Mouse (Mus musculus): ENCODE measurements around the gene Trim30d.
"Not testable (repeated sequence)": the region's sequence is repeated elsewhere in the genome, so short reads cannot be mapped to it uniquely, and the experiment has no call there.

The Trim30d gene

GRCm38 (mm10) chr7:104507421-104508065, at the start of gene Trim30d:
TSS of gene Trim30d (minus strand) at chr7:104507849.
- DNase-seq, result not testable (repeated sequence)

GRCm38 (mm10) chr7:104552700-104553099, 45.1 kb upstream of the Trim30d start:
- DNase-seq, result no peak

DNA sequence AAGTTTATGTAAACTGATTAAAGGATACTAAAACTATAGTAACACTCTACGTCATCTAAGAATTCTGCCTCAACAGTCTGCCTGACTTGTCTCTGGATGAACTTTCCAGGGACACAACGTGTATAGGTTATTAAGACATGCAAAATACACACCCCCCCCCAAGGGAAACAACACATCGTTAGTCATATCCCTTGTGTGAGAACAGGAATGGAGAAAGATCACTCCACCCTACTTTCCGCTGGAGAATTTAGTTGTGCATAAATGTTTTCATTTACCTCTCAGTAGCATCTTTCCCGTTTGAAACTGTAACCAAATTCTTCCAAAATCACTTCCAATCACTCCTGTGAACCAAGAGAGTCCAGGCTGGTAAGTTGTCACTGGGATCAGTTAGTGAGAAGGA, 42.2 kb upstream of the Trim30d start, which contains the start of gene Olfr651:
Gene Olfr651 (plus strand): TSS at position 301 of the 400 bp plus-strand sequence.
- no peak for DNase-seq

DNA sequence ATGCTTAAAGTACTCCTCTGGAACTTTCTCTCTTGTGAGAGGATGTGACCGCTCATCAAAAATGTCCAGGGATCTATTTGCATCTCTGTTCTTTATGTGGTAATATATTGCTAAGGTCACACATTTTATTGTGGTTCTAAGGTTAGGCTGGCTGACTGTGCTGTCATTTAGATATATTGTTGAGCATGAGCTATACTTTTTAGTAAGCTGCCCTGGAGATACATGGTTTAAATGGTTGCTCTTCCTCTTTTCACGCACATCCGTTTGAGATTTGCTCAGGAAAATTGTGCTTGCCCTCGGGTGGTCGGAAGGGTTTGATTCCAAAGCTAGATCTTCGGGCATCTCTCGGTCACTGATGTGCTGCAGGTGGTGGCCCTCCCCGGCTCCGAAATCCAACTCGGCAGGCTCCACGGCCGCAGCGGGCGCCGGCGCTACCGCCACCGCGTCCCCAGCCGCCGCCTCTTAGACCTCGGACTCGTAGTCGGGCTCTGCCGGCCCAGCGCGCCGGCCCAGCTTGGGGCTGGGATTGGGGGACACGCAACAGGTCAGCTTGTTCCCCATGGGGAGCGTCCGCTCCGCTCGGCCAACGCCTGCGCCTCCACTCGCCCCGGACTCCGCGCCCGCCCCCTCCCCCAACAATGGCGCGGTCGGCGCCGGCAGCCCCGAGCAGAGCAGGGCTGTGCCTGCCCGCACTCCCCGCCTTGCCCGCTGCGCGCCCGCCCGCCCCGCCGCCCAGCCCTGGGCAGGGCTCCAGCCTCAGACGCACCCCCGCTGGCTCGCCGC, 5.9 kb downstream of the Trim30d start:
- peak; percentile 34 for DNase-seq

DNA sequence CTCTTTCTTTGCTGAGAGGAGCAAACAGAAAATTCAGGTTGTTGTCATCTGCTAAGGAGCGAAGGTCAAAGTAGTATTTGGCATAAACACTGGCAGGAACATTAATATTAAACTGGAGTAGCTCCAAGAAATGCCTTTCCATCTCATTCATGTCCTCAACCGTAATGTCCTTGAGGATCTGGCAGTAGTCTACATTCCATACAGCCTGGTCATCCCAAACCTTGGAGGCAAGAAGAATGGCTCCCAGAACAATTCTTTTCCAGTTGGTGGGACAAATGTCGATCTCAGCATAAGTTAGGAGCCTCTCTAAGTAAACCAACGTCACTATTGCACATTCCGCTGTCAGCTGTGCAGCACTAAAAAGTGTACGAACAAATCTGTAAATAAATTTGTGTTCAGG, 6.5 kb downstream of the Trim30d start:
- not testable (repeated sequence) for DNase-seq

GRCm38 (mm10) chr7:104499464-104499863, 8.2 kb downstream of the Trim30d start:
- DNase-seq, result not testable (repeated sequence)

DNA sequence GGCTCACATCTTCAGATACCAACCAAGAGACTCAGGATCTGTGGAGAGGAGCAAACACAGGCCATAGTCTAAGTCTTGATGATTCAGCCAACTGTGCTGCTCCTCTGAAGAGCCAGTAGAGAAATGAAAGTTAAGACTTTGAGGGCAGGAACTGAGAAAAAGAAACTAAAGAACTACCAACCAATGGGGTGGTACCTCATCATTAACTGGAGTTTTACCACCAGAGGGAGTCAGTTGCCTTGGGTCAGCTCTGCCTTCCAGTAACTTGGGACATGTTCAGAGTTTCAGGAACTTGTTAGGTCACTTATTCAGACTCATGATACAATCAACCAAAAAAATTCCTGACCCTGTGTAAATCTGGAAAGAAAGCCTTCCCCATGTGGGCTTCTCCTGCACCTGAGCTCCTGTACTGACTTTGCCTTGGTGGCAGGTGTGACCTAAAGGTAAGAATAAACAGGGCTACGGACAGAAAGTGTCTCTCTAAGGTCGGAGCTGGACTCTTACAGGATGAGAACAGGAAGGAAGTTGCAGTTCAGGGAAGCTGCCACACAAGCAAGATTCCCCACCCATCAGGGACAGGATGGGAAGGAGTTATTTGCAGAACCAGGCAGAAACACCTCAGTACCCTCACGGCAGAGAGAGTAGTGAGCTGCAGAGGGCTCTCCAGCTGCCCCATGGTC, 42.4 kb downstream of the Trim30d start, which contains the start of gene Trim30a:
Gene Trim30a (minus strand): TSS at position 129 of the 680 bp plus-strand sequence.
- no peak for DNase-seq

- no peak for DNase-seq
Measured at GRCm38 (mm10) chr7:104445961-104446645, 61.5 kb downstream of the Trim30d start.
